Mouse (Mus musculus) bone marrow, adult 2 months (tissue): ENCODE data around the gene Stat5a.

Experiments
- CTCF ChIP-seq: fragments of 200-500 bp; IDR thresholded peaks from 2 replicates; pipeline ENCODE4 v1.5.1; 2011; ENCODE audit warnings: low read length, control low read depth; ENCODE audit not compliant: control insufficient read depth, insufficient read depth
- POLR2A ChIP-seq: fragments of 200-500 bp; IDR thresholded peaks from 2 replicates; pipeline ENCODE4 v1.6.1; 2011; ENCODE audit warnings: low read depth, mild to moderate bottlenecking, control low read depth, low read length, borderline replicate concordance; ENCODE audit not compliant: control insufficient read depth

- TF ChIP-seq CTCF (peak; percentile 57; the same call in 1 of the 2 replicates), POLR2A (no peak)
Measured at GRCm38 (mm10) chr11:100833466-100833865, 25.7 kb upstream of the Stat5a start.
